Comparison of ENCODE assay signal across 15 mouse cellular contexts in genomic region chr11:114611690-114612089, GRCm38 (mm10).
"Had no signal": no experiment of that assay in that cellular context is flagged by ENCODE, and none has a peak within 500 bp of the region (broad histone marks: within the 10 kb centered on the region; RNA-seq: fewer than 3 reads in every experiment).

No protein-coding gene starts in this region.

- H3K27me3 ChIP-seq: liver, embryonic 13.5 days; midbrain, embryonic 12.5 days; neural tube, embryonic 13.5 days had no signal

- H3K36me3 ChIP-seq: liver, embryonic 13.5 days; midbrain, embryonic 12.5 days; neural tube, embryonic 13.5 days had no signal

- DNase-seq: kidney, adult 2 months; kidney, postnatal 25 days; liver, embryonic 13.5 days; lung, adult 2 months; lung, postnatal 14 days; lung, postnatal 4 days; right cerebral cortex, adult 18-20 months; right cerebral cortex, postnatal 14 days; right cerebral cortex, postnatal 4 days; thymus, postnatal 25 days had no signal

- H3K4me3 ChIP-seq: liver, embryonic 13.5 days; midbrain, embryonic 12.5 days; myocyte; neural tube, embryonic 13.5 days had no signal

- H3K27ac ChIP-seq: kidney, postnatal 0 days; liver, embryonic 13.5 days; midbrain, embryonic 12.5 days; neural tube, embryonic 13.5 days; stomach, postnatal 0 days had no signal

- H3K9me3 ChIP-seq: liver, embryonic 13.5 days; neural tube, embryonic 13.5 days had no signal

- H3K4me1 ChIP-seq: liver, embryonic 13.5 days; midbrain, embryonic 12.5 days; neural tube, embryonic 13.5 days had no signal
